Mouse (Mus musculus) limb, embryonic 10.5 days (tissue): ENCODE results near the gene Cd2. TPM values are rescaled to one million over a fixed set of nuclear protein-coding genes. Genes with fewer than 3 reads are reported as not detected.

ENCODE experiments used
- DNase-seq: peaks from one replicate; pipeline ENCODE4 v3.0.0-alpha.2; 2017; ENCODE audit warnings: low spot score
- H3K27ac ChIP-seq: fragments of 300-500 bp; sonication (generic); 2 replicates; pipeline ENCODE4 v1.5.1; 2016; ENCODE audit warnings: mild to moderate bottlenecking
- H3K27me3 ChIP-seq: fragments of 300-500 bp; sonication (generic); 2 replicates; pipeline ENCODE4 v1.6.1; 2016; ENCODE audit warnings: low read depth, mild to moderate bottlenecking; ENCODE audit not compliant: poor library complexity, severe bottlenecking
- H3K36me3 ChIP-seq: fragments of 300-500 bp; sonication (generic); 2 replicates; pipeline ENCODE4 v1.6.1; 2016; ENCODE audit warnings: mild to moderate bottlenecking, moderate library complexity
- H3K4me1 ChIP-seq: fragments of 300-500 bp; sonication (generic); 2 replicates; pipeline ENCODE4 v1.6.1; 2016
- H3K4me3 ChIP-seq: fragments of 300-500 bp; sonication (generic); 2 replicates; pipeline ENCODE4 v1.5.1; 2016; ENCODE audit warnings: mild to moderate bottlenecking, moderate library complexity
- H3K9me3 ChIP-seq: fragments of 300-500 bp; sonication (generic); replicated peaks from 2 replicates; pipeline ENCODE4 v1.6.1; 2016; ENCODE audit warnings: mild to moderate bottlenecking
- WGBS: fragments of 180-500 bp; shearing (Covaris S2); methylation state at CpG from one replicate; pipeline ENCODE4 v1.1.7; 2016; 5-methylcytosine and 5-hydroxymethylcytosine counted together
- polyA plus RNA-seq: library from polyadenylated mRNA; unstranded; fragments of >200 nt; fragmentation: Nextera tagmentation; extraction: Ambion mirVana; gene quantifications from 2 replicates; pipeline ENCODE4 v1.2.1, GENCODE M21; 2016

Gene Cd2
- polyA plus RNA-seq, 1 experiment from 2014 or later: not detected

DNA sequence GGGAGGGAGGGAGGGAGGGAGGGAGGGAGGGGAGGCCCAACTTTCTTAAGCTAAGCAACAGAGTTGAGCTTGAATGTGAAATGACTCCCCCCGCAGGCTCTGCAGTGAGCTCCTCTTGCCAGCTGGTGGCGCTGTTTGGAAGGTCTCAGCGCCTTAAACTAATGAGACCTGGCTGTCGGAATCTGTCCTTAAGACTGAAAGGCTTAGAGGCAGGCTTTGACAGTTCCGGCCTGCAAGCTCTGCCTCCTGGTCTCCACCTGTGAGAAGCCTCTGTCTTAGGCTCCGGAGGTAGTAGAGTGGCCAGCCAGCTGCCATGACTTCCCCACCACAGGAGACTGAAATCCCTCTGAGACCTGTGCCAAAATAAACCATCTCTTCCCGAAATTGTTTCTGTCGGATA is 16.4 kb upstream of the Cd2 start:
- H3K27me3 ChIP-seq: 0 out of 2 replicates have a peak, but pooled peaks cover 4% of the 10 kb centered on the region
- H3K4me3 ChIP-seq: no peak overlapping the region
- peak overlapping the region; percentile 16 for H3K27ac ChIP-seq
- no peaks in the 10 kb centered on the region for H3K9me3 ChIP-seq
- peak; percentile 90 for DNase-seq
- H3K4me1 ChIP-seq: peaks cover 46% of the 10 kb centered on the region
- WGBS: 24% methylated on average over 8 of the region's 8 CpGs
- H3K36me3 ChIP-seq: no peaks in the 10 kb centered on the region

GRCm38 (mm10) chr3:101300271-101301071 is 12.7 kb upstream of the Cd2 start:
- peak overlapping the region; percentile 18; the same call in 1 of the 2 replicates for H3K4me3 ChIP-seq
- no peaks in the 10 kb centered on the region for H3K36me3 ChIP-seq
- peak; percentile 50 for DNase-seq
- 0 out of 2 replicates have a peak, but pooled peaks cover 7% of the 10 kb centered on the region for H3K27me3 ChIP-seq
- H3K4me1 ChIP-seq: peaks cover 42% of the 10 kb centered on the region
- WGBS: 34% methylated on average over 23 of the region's 23 CpGs
- peak overlapping the region; percentile 61; the same call in 1 of the 2 replicates for H3K27ac ChIP-seq
- H3K9me3 ChIP-seq: no peaks in the 10 kb centered on the region

DNA sequence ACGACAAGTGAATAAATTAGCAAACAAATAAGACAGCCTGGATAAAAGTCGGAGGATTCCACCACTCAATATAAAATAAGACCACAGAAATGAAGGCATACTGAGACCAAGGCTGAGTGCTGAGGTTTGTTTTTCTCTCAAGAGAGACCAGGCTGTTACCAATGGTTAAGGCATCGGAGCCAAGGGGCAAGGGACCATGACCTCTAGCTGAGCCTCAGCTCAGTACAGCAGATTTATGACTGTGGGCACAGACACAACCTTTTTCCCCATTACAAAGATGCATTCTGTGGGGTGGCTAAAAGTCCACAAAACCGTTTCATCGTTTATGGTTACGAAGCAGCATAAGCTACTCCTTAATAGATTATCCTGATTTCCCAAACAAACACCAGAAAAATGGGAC is 11.9 kb upstream of the Cd2 start:
- H3K4me1 ChIP-seq: peaks cover 41% of the 10 kb centered on the region
- no peaks in the 10 kb centered on the region for H3K9me3 ChIP-seq
- DNase-seq: no peak
- H3K4me3 ChIP-seq: no peak overlapping the region
- H3K27me3 ChIP-seq: 0 out of 2 replicates have a peak, but pooled peaks cover 7% of the 10 kb centered on the region
- WGBS: 63% methylated on average over 6 of the region's 6 CpGs
- no peak overlapping the region for H3K27ac ChIP-seq
- no peaks in the 10 kb centered on the region for H3K36me3 ChIP-seq

DNA sequence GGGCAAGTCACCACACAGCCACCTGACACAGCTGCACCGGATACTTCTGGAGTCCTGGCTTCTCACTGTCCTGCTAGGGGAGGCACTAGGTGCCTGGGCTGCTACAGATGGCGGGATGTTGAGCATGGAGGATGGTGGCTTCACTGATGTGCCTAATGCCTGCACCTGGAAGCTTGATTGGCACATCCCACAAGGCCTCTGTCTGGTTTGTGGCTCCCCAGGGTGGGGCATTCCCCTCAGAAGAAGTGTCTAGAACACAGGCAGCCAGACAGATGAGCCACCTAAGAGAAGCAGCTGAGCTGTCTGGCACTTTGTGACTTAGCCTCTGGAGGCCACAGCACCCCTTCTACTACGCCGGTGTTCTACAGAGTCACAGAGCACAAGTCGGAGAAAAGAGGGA is 9.5 kb upstream of the Cd2 start:
- WGBS: 90% methylated on average over 5 of the region's 5 CpGs

DNA sequence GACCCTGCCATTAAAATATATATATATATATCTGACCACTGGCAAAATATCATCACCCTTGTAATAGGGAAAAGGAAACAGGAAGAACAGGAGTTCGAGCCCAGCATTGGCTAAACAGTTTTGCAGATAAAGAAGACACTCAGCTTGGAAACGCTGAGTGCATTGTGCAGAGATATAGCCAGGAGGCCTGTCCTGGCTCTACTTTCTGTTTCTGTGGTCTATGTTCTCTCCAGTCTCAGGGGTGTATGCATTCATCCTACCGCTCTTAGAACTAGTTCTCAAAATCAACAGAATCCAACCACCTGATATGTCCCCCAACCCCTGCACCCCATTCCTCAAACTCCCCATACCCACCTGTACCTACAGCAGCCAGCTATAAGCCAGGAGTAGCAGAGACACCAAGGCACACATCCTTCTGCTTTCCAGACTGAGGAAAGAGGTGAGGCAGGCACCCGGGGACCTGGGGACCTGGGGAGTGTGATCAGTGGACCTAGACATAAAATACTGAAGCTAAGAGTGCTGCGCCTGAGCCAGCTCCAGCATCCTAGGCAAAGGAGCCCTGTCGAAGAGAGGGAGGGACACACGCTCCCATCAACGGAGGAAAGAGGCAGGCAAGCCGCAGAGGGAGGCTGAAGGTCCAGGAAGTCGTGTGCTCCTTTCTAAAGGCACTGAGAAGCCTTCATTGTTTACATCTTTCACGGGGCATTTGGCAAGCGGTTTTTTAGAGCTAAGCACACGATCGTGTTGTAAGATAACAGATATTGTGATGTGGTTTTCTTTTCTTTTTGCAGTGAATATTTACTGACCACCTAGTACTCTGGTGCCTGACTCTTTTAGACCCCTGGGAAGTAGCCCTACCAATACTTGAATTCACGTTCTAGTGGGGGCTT is 8.4 kb upstream of the Cd2 start:
- DNase-seq: no peak
- Histone ChIP-seq H3K4me3 (no peak overlapping the region), H3K27ac (no peak overlapping the region), H3K27me3 (0 out of 2 replicates have a peak, but pooled peaks cover 3% of the 10 kb centered on the region), H3K9me3 (no peaks in the 10 kb centered on the region), H3K36me3 (no peaks in the 10 kb centered on the region), H3K4me1 (peaks cover 28% of the 10 kb centered on the region)
- 72% methylated on average over 15 of the region's 15 CpGs for WGBS

More for the DNA sequence above, 9.5 kb upstream of the Cd2 start:
- Histone ChIP-seq H3K4me3 (no peak overlapping the region), H3K27ac (no peak overlapping the region), H3K27me3 (0 out of 2 replicates have a peak, but pooled peaks cover 7% of the 10 kb centered on the region), H3K4me1 (peaks cover 28% of the 10 kb centered on the region), H3K9me3 (no peaks in the 10 kb centered on the region), H3K36me3 (no peaks in the 10 kb centered on the region)
- DNase-seq: no peak

DNA sequence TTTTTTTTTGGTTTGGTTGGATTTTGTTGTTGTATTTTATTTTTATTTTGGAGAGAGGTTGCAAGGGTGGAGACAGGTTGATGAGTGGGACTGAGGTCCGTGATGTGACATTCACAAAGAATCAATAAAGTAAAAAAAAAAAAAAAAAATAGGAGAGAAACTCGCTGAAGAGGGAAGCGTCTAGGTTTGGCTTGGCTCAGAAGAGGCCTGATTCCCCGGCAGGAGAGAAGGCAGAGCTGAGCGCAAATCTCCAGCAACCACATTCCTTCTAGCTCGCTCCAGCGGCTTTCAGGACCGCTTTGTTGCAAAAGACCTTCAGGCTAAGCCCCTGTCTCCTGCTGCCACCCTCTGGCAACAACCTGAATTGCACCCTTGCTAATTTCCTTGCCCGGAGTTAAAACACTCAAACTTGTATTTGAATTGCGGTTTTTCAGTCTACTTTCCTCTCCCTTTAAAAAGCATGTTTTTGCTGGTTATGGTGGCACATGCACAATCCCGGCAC is 7.7 kb upstream of the Cd2 start:
- Histone ChIP-seq H3K27me3 (0 out of 2 replicates have a peak, but pooled peaks cover 3% of the 10 kb centered on the region), H3K36me3 (no peaks in the 10 kb centered on the region), H3K9me3 (no peaks in the 10 kb centered on the region), H3K4me3 (no peak overlapping the region), H3K4me1 (peaks cover 26% of the 10 kb centered on the region), H3K27ac (peak overlapping the region; percentile 59; the same call in 1 of the 2 replicates)
- DNase-seq: peak; percentile 93
- WGBS: 6% methylated on average over 11 of the region's 11 CpGs

GRCm38 (mm10) chr3:101294487-101295365 is 7.0 kb upstream of the Cd2 start:
- WGBS: 77% methylated on average over 10 of the region's 10 CpGs
- H3K36me3 ChIP-seq: no peaks in the 10 kb centered on the region
- no peak overlapping the region for H3K4me3 ChIP-seq
- H3K9me3 ChIP-seq: no peaks in the 10 kb centered on the region
- H3K27me3 ChIP-seq: 0 out of 2 replicates have a peak, but pooled peaks cover 3% of the 10 kb centered on the region
- peak overlapping the region; percentile 59; the same call in 1 of the 2 replicates for H3K27ac ChIP-seq
- H3K4me1 ChIP-seq: peaks cover 19% of the 10 kb centered on the region
- no peak for DNase-seq

DNA sequence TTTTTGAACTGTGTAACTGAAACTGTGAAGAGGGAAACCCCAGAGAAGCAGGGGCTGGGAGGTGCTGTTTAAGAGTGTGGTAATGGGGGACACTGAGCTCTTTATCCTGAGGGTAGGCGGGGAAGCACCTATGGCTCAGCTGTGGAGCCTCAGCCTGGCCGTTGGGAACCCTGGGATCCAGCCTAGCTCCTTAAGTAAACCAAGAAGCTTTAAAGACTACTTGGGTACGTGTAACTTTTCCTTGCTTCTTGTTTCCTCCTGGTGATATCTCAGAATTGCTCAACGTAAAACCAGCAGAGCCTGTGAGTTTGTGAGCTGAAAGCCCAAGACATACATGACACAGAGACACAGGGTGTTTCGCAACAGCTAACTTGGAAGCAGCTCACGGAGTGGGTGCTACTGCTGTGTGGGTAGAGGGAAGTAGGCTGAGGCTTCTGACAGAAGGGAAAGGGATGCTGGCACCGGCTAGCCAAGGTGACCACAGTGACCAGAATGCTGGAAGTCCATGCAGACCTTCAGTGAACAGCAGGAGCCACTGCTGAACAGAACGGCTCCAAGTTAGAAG is 5.9 kb upstream of the Cd2 start:
- Histone ChIP-seq H3K27me3 (0 out of 2 replicates have a peak, but pooled peaks cover 3% of the 10 kb centered on the region), H3K4me1 (peaks cover 9% of the 10 kb centered on the region; the same call in 1 of the 2 replicates), H3K9me3 (no peaks in the 10 kb centered on the region), H3K27ac (0 out of 2 replicates have a peak overlapping the region, but pooled peaks have one; percentile 30), H3K4me3 (no peak overlapping the region), H3K36me3 (no peaks in the 10 kb centered on the region)
- DNase-seq: no peak
- WGBS: 86% methylated on average over 8 of the region's 8 CpGs

DNA sequence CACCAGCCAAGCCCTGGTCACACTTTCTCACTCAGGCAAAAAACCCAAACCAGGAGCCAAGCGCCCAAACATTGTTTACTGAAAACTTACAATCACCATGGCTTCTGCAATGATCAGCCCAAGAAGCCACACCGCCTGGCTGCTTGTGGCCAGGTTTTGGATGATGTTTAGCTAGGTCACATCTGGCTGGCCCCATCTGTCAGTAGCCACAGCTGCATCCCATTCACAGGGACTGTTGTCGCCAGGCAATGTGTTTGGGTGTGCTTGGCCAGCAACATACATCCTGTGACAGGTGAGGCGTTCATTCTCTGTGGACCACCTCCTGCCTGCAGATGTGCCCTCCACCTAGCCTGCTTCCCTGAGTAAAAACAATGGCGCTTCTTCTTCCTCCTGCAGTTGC is 4.9 kb upstream of the Cd2 start:
- no peak overlapping the region for H3K4me3 ChIP-seq
- DNase-seq: no peak
- no peaks in the 10 kb centered on the region for H3K36me3 ChIP-seq
- 79% methylated on average over 5 of the region's 5 CpGs for WGBS
- H3K4me1 ChIP-seq: peaks cover 9% of the 10 kb centered on the region; the same call in 1 of the 2 replicates
- no peaks in the 10 kb centered on the region for H3K9me3 ChIP-seq
- H3K27me3 ChIP-seq: 0 out of 2 replicates have a peak, but pooled peaks cover 3% of the 10 kb centered on the region
- H3K27ac ChIP-seq: no peak overlapping the region

GRCm38 (mm10) chr3:101290587-101291520 is 3.1 kb upstream of the Cd2 start:
- WGBS: 85% methylated on average over 19 of the region's 19 CpGs
- Histone ChIP-seq H3K27ac (no peak overlapping the region), H3K9me3 (no peaks in the 10 kb centered on the region), H3K4me1 (peaks cover 9% of the 10 kb centered on the region; the same call in 1 of the 2 replicates), H3K4me3 (no peak overlapping the region), H3K36me3 (no peaks in the 10 kb centered on the region), H3K27me3 (no peaks in the 10 kb centered on the region)
- no peak for DNase-seq

GRCm38 (mm10) chr3:101290036-101290435 is 2.3 kb upstream of the Cd2 start:
- no peak overlapping the region for H3K4me3 ChIP-seq
- H3K27me3 ChIP-seq: no peaks in the 10 kb centered on the region
- no peaks in the 10 kb centered on the region for H3K36me3 ChIP-seq
- H3K4me1 ChIP-seq: peaks cover 7% of the 10 kb centered on the region; the same call in 1 of the 2 replicates
- no peak overlapping the region for H3K27ac ChIP-seq
- 89% methylated on average over 7 of the region's 7 CpGs for WGBS
- no peak for DNase-seq
- H3K9me3 ChIP-seq: no peaks in the 10 kb centered on the region
